Mouse (Mus musculus) forebrain, embryonic 13.5 days (tissue): ENCODE data around the gene Orm3. TPM values are rescaled to one million over a fixed set of nuclear protein-coding genes. Genes with fewer than 3 reads are reported as not detected.
"Not testable (repeated sequence)": the region's sequence is repeated elsewhere in the genome, so short reads cannot be mapped to it uniquely, and the experiment has no call there.

ENCODE experiments used
- ATAC-seq: fragments of 200-750 bp; cut with Nextera tagmentation; 2 replicates; pipeline ENCODE4 v1.8.0; 2017
- H3K27ac ChIP-seq: fragments of 300-500 bp; sonication (generic); 2 replicates; pipeline ENCODE4 v1.5.1; 2015; ENCODE audit warnings: inconsistent platforms, mild to moderate bottlenecking, moderate library complexity
- H3K27me3 ChIP-seq: fragments of 300-500 bp; sonication (generic); 2 replicates; pipeline ENCODE4 v1.6.1; 2015; ENCODE audit warnings: mild to moderate bottlenecking, inconsistent platforms
- H3K36me3 ChIP-seq: fragments of 300-500 bp; sonication (generic); 2 replicates; pipeline ENCODE4 v1.6.1; 2015; ENCODE audit warnings: mild to moderate bottlenecking, inconsistent platforms; ENCODE audit not compliant: poor library complexity, severe bottlenecking
- H3K4me1 ChIP-seq: fragments of 300-500 bp; sonication (generic); 2 replicates; pipeline ENCODE4 v1.6.1; 2015; ENCODE audit warnings: inconsistent platforms
- H3K4me2 ChIP-seq: fragments of 300-500 bp; sonication (generic); 2 replicates; pipeline ENCODE4 v1.6.1; 2015; ENCODE audit warnings: inconsistent platforms, mild to moderate bottlenecking, moderate library complexity
- H3K4me3 ChIP-seq: fragments of 300-500 bp; sonication (generic); 2 replicates; pipeline ENCODE4 v1.5.1; 2015; ENCODE audit warnings: mild to moderate bottlenecking, inconsistent platforms
- H3K9ac ChIP-seq: fragments of 300-500 bp; sonication (generic); 2 replicates; pipeline ENCODE4 v1.6.1; 2015; ENCODE audit warnings: mild to moderate bottlenecking, inconsistent platforms
- H3K9me3 ChIP-seq: fragments of 300-500 bp; sonication (generic); replicated peaks from 2 replicates; pipeline ENCODE4 v1.6.1; 2016; ENCODE audit warnings: inconsistent platforms
- WGBS: fragments of 180-500 bp; shearing (Covaris S2); methylation state at CpG from one replicate; pipeline ENCODE4 v1.1.7; 2015; 5-methylcytosine and 5-hydroxymethylcytosine counted together
- polyA plus RNA-seq: library from polyadenylated mRNA; unstranded; fragments of >200 nt; fragmentation: Nextera tagmentation; extraction: Ambion mirVana; gene quantifications from 2 replicates; pipeline ENCODE4 v1.2.1, GENCODE M21; 2015

The Orm3 gene
- polyA plus RNA-seq = not detected in 2 replicates

GRCm38 (mm10) chr4:63355877-63356665, at the start of gene Orm3:
Gene Orm3, plus strand, starts transcription at chr4:63356162.
- WGBS = 79% methylated on average over 4 of the region's 4 CpGs
- no peak within 1 kb of the TSS for H3K4me2 ChIP-seq
- no peaks in the 10 kb centered on the region for H3K27me3 ChIP-seq
- no peak within 1 kb of the TSS for H3K4me3 ChIP-seq
- no peaks in the 10 kb centered on the region for H3K36me3 ChIP-seq
- H3K9me3 ChIP-seq = no peaks in the 10 kb centered on the region
- H3K9ac ChIP-seq = no peak within 1 kb of the TSS
- no peak for ATAC-seq
- no peak within 1 kb of the TSS for H3K27ac ChIP-seq
- H3K4me1 ChIP-seq = no peaks in the 10 kb centered on the region

- Histone ChIP-seq H3K9me3 (no peaks in the 10 kb centered on the region; the same call in 1 of the 2 replicates), H3K4me1 (no peaks in the 10 kb centered on the region), H3K4me3 (no peak overlapping the region), H3K27ac (no peak overlapping the region), H3K27me3 (no peaks in the 10 kb centered on the region; the same call in 1 of the 2 replicates), H3K36me3 (no peaks in the 10 kb centered on the region), H3K4me2 (no peak overlapping the region), H3K9ac (no peak overlapping the region)
- peak; percentile 74 for ATAC-seq
- WGBS = 32% methylated on average over 21 of the region's 21 CpGs
Measured at GRCm38 (mm10) chr4:63307175-63308062, 48.5 kb upstream of the Orm3 start.

- no peaks in the 10 kb centered on the region for H3K36me3 ChIP-seq
- no peaks in the 10 kb centered on the region for H3K4me1 ChIP-seq
- no peak overlapping the region for H3K9ac ChIP-seq
- no peak overlapping the region for H3K27ac ChIP-seq
- no peak for ATAC-seq
- WGBS = 82% methylated on average over 3 of the region's 3 CpGs
- no peak overlapping the region for H3K4me3 ChIP-seq
- no peaks in the 10 kb centered on the region; the same call in 1 of the 2 replicates for H3K27me3 ChIP-seq
- no peak overlapping the region for H3K4me2 ChIP-seq
- H3K9me3 ChIP-seq = no peaks in the 10 kb centered on the region; the same call in 1 of the 2 replicates
Measured at GRCm38 (mm10) chr4:63308316-63308715, 47.6 kb upstream of the Orm3 start.

GRCm38 (mm10) chr4:63310247-63310855, 45.6 kb upstream of the Orm3 start:
- WGBS = 71% methylated on average over 10 of the region's 10 CpGs
- no peak for ATAC-seq
- no peaks in the 10 kb centered on the region; the same call in 1 of the 2 replicates for H3K27me3 ChIP-seq
- H3K9me3 ChIP-seq = no peaks in the 10 kb centered on the region; the same call in 1 of the 2 replicates
- H3K27ac ChIP-seq = no peak overlapping the region
- no peak overlapping the region for H3K4me2 ChIP-seq
- H3K4me3 ChIP-seq = no peak overlapping the region
- no peaks in the 10 kb centered on the region for H3K4me1 ChIP-seq
- no peak overlapping the region for H3K9ac ChIP-seq
- no peaks in the 10 kb centered on the region for H3K36me3 ChIP-seq

- Histone ChIP-seq H3K4me1 (no peaks in the 10 kb centered on the region), H3K4me3 (no peak overlapping the region), H3K36me3 (no peaks in the 10 kb centered on the region), H3K9ac (no peak overlapping the region), H3K27ac (no peak overlapping the region), H3K4me2 (no peak overlapping the region), H3K27me3 (no peaks in the 10 kb centered on the region; the same call in 1 of the 2 replicates), H3K9me3 (no peaks in the 10 kb centered on the region)
- ATAC-seq = no peak
- 93% methylated on average over 7 of the region's 7 CpGs for WGBS
Measured at GRCm38 (mm10) chr4:63311426-63311825, 44.5 kb upstream of the Orm3 start.

GRCm38 (mm10) chr4:63314063-63314462, 41.9 kb upstream of the Orm3 start:
- 78% methylated on average over 5 of the region's 5 CpGs for WGBS
- no peak for ATAC-seq
- Histone ChIP-seq H3K36me3 (no peaks in the 10 kb centered on the region), H3K4me3 (no peak overlapping the region), H3K9ac (no peak overlapping the region), H3K27ac (no peak overlapping the region), H3K4me2 (no peak overlapping the region), H3K9me3 (no peaks in the 10 kb centered on the region), H3K27me3 (no peaks in the 10 kb centered on the region), H3K4me1 (no peaks in the 10 kb centered on the region)

- WGBS = 80% methylated on average over 9 of the region's 9 CpGs
- H3K36me3 ChIP-seq = no peaks in the 10 kb centered on the region
- no peak overlapping the region for H3K9ac ChIP-seq
- H3K9me3 ChIP-seq = no peaks in the 10 kb centered on the region
- H3K27me3 ChIP-seq = no peaks in the 10 kb centered on the region
- no peak overlapping the region for H3K4me3 ChIP-seq
- no peak overlapping the region for H3K27ac ChIP-seq
- no peaks in the 10 kb centered on the region for H3K4me1 ChIP-seq
- ATAC-seq = no peak; the same call in 1 of the 2 replicates
- H3K4me2 ChIP-seq = no peak overlapping the region
Measured at GRCm38 (mm10) chr4:63316076-63316746, 39.8 kb upstream of the Orm3 start.

- H3K27me3 ChIP-seq, H3K4me1 ChIP-seq, H3K4me3 ChIP-seq, H3K9me3 ChIP-seq, H3K9ac ChIP-seq, H3K36me3 ChIP-seq, H3K4me2 ChIP-seq, H3K27ac ChIP-seq: not testable (repeated sequence)
- 0 out of 2 replicates have a peak, but pooled peaks have one; percentile 33 for ATAC-seq
- WGBS = 35% methylated on average over 3 of the region's 3 CpGs
Measured at GRCm38 (mm10) chr4:63319566-63319965, 36.4 kb upstream of the Orm3 start.

GRCm38 (mm10) chr4:63323275-63323815, 32.6 kb upstream of the Orm3 start:
- no peaks in the 10 kb centered on the region for H3K4me1 ChIP-seq
- H3K36me3 ChIP-seq = peaks cover 10% of the 10 kb centered on the region; the same call in 1 of the 2 replicates
- no peak overlapping the region for H3K4me2 ChIP-seq
- no peak overlapping the region for H3K27ac ChIP-seq
- ATAC-seq = no peak
- H3K9me3 ChIP-seq = no peaks in the 10 kb centered on the region
- H3K9ac ChIP-seq = no peak overlapping the region
- H3K27me3 ChIP-seq = no peaks in the 10 kb centered on the region
- no peak overlapping the region for H3K4me3 ChIP-seq
- WGBS = 81% methylated on average over 8 of the region's 8 CpGs

- Histone ChIP-seq H3K4me3 (no peak overlapping the region), H3K4me2 (no peak overlapping the region), H3K4me1 (no peaks in the 10 kb centered on the region), H3K27me3 (no peaks in the 10 kb centered on the region), H3K9me3 (no peaks in the 10 kb centered on the region), H3K9ac (no peak overlapping the region), H3K36me3 (no peaks in the 10 kb centered on the region), H3K27ac (no peak overlapping the region)
- no peak for ATAC-seq
- 90% methylated on average over 4 of the region's 4 CpGs for WGBS
Measured at GRCm38 (mm10) chr4:63333403-63333802, 22.6 kb upstream of the Orm3 start.

GRCm38 (mm10) chr4:63338414-63339076, 17.4 kb upstream of the Orm3 start:
- Histone ChIP-seq H3K27ac (no peak overlapping the region), H3K9me3 (no peaks in the 10 kb centered on the region), H3K9ac (no peak overlapping the region), H3K4me1 (no peaks in the 10 kb centered on the region), H3K4me3 (no peak overlapping the region), H3K27me3 (no peaks in the 10 kb centered on the region), H3K4me2 (no peak overlapping the region), H3K36me3 (no peaks in the 10 kb centered on the region)
- WGBS = 74% methylated on average over 3 of the region's 3 CpGs
- ATAC-seq = no peak
